Mouse (Mus musculus): ENCODE results near the gene Cdca8. TPM values are rescaled to one million over a fixed set of nuclear protein-coding genes. Genes with fewer than 3 reads are reported as not detected.

Gene Cdca8
- polyA plus RNA-seq, 1 experiment: 47.9 TPM

- TF ChIP-seq CTCF (IDR thresholded peaks at IDR 0.05; ENCODE audit: borderline replicate concordance, insufficient read depth, low read length) (no peak), POLR2A (IDR thresholded peaks at IDR 0.05; ENCODE audit: low read depth, low read length) (no peak)
- no peak overlapping the region for H3K4me3 ChIP-seq (ENCODE audit: insufficient read depth, low read length)
- no peak overlapping the region for H3K27ac ChIP-seq (ENCODE audit: insufficient read depth, low read length)
- no peaks in the 10 kb centered on the region for H3K4me1 ChIP-seq (ENCODE audit: control insufficient read depth, insufficient read depth, low read length)
Measured at GRCm38 (mm10) chr4:124959062-124959461, 20.0 kb upstream of the Cdca8 start.

GRCm38 (mm10) chr4:124957284-124957683, 18.2 kb upstream of the Cdca8 start:
- H3K4me3 ChIP-seq (ENCODE audit: insufficient read depth, low read length): no peak overlapping the region
- H3K4me1 ChIP-seq (ENCODE audit: control insufficient read depth, insufficient read depth, low read length): no peaks in the 10 kb centered on the region
- TF ChIP-seq CTCF (IDR thresholded peaks at IDR 0.05; ENCODE audit: borderline replicate concordance, insufficient read depth, low read length) (no peak), POLR2A (IDR thresholded peaks at IDR 0.05; ENCODE audit: low read depth, low read length) (no peak)
- no peak overlapping the region for H3K27ac ChIP-seq (ENCODE audit: insufficient read depth, low read length)

- no peaks in the 10 kb centered on the region for H3K4me1 ChIP-seq (ENCODE audit: control insufficient read depth, insufficient read depth, low read length)
- no peak for TF ChIP-seq CTCF (IDR thresholded peaks at IDR 0.05; ENCODE audit: borderline replicate concordance, insufficient read depth, low read length)
- TF ChIP-seq POLR2A (IDR thresholded peaks at IDR 0.05; ENCODE audit: low read depth, low read length): no peak
- H3K27ac ChIP-seq (ENCODE audit: insufficient read depth, low read length): no peak overlapping the region
- H3K4me3 ChIP-seq (ENCODE audit: insufficient read depth, low read length): no peak overlapping the region
Measured at GRCm38 (mm10) chr4:124953546-124953945, 14.4 kb upstream of the Cdca8 start.

- no peak overlapping the region for H3K27ac ChIP-seq (ENCODE audit: insufficient read depth, low read length)
- no peak overlapping the region for H3K4me3 ChIP-seq (ENCODE audit: insufficient read depth, low read length)
- no peaks in the 10 kb centered on the region for H3K4me1 ChIP-seq (ENCODE audit: control insufficient read depth, insufficient read depth, low read length)
- no peak for TF ChIP-seq POLR2A (IDR thresholded peaks at IDR 0.05; ENCODE audit: low read depth, low read length)
- TF ChIP-seq CTCF (IDR thresholded peaks at IDR 0.05; ENCODE audit: borderline replicate concordance, insufficient read depth, low read length): no peak
Measured at GRCm38 (mm10) chr4:124951036-124951433, 11.9 kb upstream of the Cdca8 start.

- Histone ChIP-seq H3K4me3 (ENCODE audit: insufficient read depth, low read length) (no peak overlapping the region), H3K4me1 (ENCODE audit: control insufficient read depth, insufficient read depth, low read length) (no peaks in the 10 kb centered on the region), H3K27ac (ENCODE audit: insufficient read depth, low read length) (no peak overlapping the region)
- no peak for TF ChIP-seq POLR2A (IDR thresholded peaks at IDR 0.05; ENCODE audit: low read depth, low read length)
- no peak for TF ChIP-seq CTCF (IDR thresholded peaks at IDR 0.05; ENCODE audit: borderline replicate concordance, insufficient read depth, low read length)
Measured at GRCm38 (mm10) chr4:124950181-124951035, 11.3 kb upstream of the Cdca8 start.

GRCm38 (mm10) chr4:124949488-124949887, 10.4 kb upstream of the Cdca8 start:
- no peak for TF ChIP-seq POLR2A (IDR thresholded peaks at IDR 0.05; ENCODE audit: low read depth, low read length)

GRCm38 (mm10) chr4:124944961-124945360, 5.8 kb upstream of the Cdca8 start:
- H3K4me3 ChIP-seq (ENCODE audit: insufficient read depth, low read length): no peak overlapping the region
- H3K27ac ChIP-seq (ENCODE audit: insufficient read depth, low read length): no peak overlapping the region
- TF ChIP-seq CTCF (IDR thresholded peaks at IDR 0.05; ENCODE audit: borderline replicate concordance, insufficient read depth, low read length) (no peak; the same call in 1 of the 2 replicates), POLR2A (IDR thresholded peaks at IDR 0.05; ENCODE audit: low read depth, low read length) (no peak)
- no peaks in the 10 kb centered on the region for H3K4me1 ChIP-seq (ENCODE audit: control insufficient read depth, insufficient read depth, low read length)

More at GRCm38 (mm10) chr4:124949488-124949887, 10.4 kb upstream of the Cdca8 start:
- Histone ChIP-seq H3K4me3 (ENCODE audit: insufficient read depth, low read length) (no peak overlapping the region), H3K4me1 (ENCODE audit: control insufficient read depth, insufficient read depth, low read length) (no peaks in the 10 kb centered on the region), H3K27ac (ENCODE audit: insufficient read depth, low read length) (no peak overlapping the region)

GRCm38 (mm10) chr4:124943781-124944180, 4.7 kb upstream of the Cdca8 start:
- Histone ChIP-seq H3K4me1 (ENCODE audit: control insufficient read depth, insufficient read depth, low read length) (no peaks in the 10 kb centered on the region), H3K4me3 (ENCODE audit: insufficient read depth, low read length) (no peak overlapping the region), H3K27ac (ENCODE audit: insufficient read depth, low read length) (no peak overlapping the region)
- TF ChIP-seq CTCF (IDR thresholded peaks at IDR 0.05; ENCODE audit: borderline replicate concordance, insufficient read depth, low read length) (no peak), POLR2A (IDR thresholded peaks at IDR 0.05; ENCODE audit: low read depth, low read length) (no peak)

- H3K4me3 ChIP-seq (ENCODE audit: insufficient read depth, low read length): no peak overlapping the region
- H3K4me1 ChIP-seq (ENCODE audit: control insufficient read depth, insufficient read depth, low read length): peaks cover 2% of the 10 kb centered on the region; the same call in 1 of the 2 replicates
- no peak overlapping the region for H3K27ac ChIP-seq (ENCODE audit: insufficient read depth, low read length)
- peak; percentile 87; the same call in 1 of the 2 replicates for TF ChIP-seq CTCF (IDR thresholded peaks at IDR 0.05; ENCODE audit: borderline replicate concordance, insufficient read depth, low read length)
- TF ChIP-seq POLR2A (IDR thresholded peaks at IDR 0.05; ENCODE audit: low read depth, low read length): no peak
Measured at GRCm38 (mm10) chr4:124943022-124943421, 3.9 kb upstream of the Cdca8 start.

Measured in embryonic fibroblast, embryonic 13.5 days (primary cell).